Mouse (Mus musculus): ENCODE results near the gene Nudc.

The Nudc gene

DNA sequence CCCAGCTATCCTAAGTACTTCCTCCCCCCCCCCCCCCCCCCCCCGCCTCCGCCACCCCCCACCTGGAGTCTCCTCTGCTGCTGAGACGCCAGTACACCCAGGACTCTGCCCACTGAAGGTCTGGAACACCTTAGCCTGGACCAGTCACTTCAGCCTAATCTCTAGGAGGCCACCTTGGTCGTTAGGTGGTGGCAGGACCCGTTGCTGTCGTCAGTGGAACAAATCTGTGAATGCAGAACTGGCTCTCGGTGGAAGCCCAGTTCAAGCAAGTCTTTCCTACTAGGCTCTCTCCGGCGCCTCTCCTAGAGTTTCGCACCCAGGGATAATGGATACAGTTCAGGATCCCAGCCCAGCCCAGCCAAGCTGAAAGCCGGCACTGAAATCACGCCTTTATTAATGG lies 51.9 kb downstream of the Nudc start:
- no peak for DNase-seq (ENCODE audit: low spot score in 2 of 2)

DNA sequence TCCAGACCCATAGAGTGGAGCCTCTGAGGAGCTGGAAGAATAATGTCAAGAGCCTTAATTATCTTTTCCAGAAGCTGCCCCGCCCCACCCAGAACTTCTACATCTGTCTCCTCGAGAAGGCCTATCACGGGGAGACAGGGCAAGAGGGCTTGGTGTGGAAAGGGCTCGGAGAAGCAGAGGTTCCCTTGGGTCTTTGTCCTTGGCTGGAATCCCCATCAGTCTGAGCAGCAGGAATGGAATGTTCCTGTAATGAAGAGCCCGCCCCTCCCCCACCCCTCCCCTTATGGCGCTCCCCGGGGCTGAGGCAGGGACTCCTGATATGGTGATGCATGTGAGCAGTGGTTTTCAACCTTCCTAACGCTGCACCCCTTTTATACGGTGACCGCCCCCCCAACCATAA lies 54.0 kb downstream of the Nudc start:
- DNase-seq (ENCODE audit: low spot score in 2 of 2): no peak

DNA sequence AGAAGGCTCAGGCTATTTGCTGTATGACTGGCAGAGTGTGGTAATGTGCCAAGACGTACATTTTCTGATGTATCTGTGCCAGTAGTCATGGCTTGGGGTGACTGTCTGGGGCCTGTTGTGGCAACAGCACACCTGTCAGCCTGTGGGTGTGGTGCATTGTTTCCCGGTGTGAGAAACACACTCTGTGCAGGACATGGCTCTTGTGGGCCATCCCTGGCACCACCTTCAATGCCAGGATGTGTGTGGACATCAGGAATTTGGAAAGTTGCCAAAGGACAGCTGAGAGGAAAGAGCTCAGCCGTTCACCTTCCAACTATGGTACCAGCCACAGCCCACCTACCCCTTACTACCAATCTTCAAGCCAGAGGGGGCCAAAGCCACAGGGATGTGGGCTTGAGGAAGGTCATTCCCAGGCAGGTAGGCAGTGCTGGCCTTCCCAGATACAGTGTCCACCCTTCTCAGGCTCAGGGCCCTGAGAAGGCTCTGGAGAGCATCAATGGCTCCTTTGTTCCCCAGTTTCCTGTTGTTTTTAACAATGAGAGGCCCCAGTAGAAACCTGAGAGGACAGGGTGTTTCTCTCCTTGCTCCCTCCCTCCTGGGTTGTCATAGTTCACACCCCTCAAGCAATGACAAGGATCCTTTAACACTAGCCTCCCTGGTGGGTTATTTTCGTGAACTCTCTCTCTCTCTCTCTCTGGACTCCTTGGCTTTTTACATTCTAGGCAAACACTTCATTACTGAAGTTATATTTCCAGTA lies 56.1 kb downstream of the Nudc start:
- no peak for DNase-seq (ENCODE audit: low spot score in 2 of 2)

DNA sequence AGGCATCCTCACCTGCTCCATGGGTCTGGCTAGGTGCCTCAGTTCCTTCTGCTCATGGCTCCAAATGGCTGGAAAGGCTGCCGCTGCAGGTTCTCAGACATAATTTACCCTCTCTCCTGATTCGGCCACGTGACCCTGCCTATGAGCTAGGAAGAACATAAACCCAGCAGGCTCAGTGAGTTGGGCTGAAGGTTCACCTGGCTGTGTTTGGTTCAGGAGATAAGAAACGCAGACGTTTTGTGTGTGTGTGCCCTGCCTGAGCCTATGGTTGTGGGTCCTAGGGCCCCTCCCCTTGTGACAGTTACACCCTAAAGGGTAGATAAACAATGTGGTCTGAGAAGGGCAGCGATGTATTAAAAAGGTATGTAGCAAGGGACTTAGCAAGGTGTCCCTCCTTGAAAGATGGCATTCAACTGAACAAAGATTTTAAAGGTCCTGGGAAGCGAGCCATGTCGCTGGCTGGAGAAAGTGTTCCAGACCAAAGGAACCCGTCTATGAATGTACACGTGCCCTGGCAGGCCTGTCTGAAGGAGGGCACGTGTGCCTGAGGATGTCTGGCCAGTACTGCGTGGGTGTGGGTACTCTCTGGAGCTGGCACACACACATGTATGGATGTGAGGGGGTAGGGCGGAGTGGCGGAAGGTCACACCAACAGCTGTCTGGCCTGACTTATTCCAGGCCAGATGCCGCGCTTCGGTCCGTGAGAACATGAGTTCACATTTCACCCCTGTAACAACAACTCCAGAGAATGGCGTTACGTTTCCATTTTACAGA lies 57.0 kb downstream of the Nudc start:
- no peak for DNase-seq (ENCODE audit: low spot score in 2 of 2)

DNA sequence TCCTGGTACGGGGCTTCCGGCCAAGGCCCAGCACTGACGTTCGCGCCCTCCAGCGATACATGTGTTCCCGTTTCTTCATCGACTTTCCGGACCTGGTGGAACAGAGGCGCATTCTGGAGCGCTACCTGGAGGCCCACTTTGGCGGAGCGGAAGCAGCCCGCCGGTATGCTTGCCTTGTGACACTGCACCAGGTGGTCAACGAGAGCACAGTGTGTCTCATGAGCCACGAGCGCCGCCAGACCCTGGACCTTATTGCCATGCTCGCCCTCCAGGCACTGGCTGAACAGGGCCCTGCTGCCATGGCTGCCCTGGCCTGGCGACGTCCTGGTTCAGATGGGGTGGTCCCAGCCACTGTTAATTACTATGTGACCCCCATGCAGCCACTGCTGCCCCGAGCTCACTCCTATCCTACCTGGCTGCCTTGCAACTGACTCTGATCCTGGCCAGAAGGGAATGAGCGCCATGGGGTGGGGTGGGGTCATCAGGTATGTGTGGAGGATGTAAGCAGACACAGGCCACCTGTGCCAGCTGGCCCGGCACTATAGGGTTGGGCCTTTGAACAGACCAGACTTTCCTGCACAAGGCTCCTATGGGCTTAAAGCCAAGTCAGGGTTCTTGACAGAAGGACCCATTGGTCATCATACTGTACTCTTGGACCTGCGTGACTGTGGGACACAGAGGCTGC lies 59.0 kb downstream of the Nudc start:
- no peak for DNase-seq (ENCODE audit: low spot score in 2 of 2)

DNA sequence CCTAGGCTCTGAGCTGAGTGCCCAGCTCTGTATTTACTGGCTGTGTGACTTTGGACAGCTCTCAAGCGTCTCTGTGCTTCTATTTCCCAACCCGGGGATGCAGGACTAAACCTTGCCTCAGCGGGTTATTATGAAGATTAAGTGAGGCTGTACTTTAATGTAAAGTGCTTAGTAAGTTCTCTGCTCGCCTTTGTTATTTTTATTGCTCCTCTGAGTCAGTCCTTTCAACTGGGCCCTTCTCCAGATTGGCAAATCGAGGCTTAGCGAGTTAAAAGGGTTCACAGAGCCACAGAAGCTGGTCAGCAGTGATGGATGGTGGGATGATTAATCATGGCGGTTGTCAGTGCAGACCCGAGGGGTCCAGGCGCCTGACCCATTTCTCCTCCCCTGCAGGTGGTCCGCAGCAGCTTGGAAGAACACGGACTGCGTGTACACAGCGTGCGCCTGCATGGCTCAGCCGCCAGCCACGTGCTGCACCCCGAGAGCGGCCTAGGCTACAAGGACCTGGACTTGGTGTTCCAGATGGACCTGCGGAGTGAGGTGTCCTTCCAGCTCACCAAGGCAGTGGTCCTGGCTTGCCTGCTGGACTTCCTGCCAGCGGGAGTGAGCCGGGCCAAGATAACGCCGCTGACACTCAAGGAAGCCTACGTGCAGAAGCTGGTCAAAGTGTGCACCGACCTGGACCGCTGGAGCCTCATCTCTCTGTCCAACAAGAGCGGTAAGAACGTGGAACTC lies 59.9 kb downstream of the Nudc start:
- DNase-seq (ENCODE audit: low spot score in 2 of 2): no peak

DNA sequence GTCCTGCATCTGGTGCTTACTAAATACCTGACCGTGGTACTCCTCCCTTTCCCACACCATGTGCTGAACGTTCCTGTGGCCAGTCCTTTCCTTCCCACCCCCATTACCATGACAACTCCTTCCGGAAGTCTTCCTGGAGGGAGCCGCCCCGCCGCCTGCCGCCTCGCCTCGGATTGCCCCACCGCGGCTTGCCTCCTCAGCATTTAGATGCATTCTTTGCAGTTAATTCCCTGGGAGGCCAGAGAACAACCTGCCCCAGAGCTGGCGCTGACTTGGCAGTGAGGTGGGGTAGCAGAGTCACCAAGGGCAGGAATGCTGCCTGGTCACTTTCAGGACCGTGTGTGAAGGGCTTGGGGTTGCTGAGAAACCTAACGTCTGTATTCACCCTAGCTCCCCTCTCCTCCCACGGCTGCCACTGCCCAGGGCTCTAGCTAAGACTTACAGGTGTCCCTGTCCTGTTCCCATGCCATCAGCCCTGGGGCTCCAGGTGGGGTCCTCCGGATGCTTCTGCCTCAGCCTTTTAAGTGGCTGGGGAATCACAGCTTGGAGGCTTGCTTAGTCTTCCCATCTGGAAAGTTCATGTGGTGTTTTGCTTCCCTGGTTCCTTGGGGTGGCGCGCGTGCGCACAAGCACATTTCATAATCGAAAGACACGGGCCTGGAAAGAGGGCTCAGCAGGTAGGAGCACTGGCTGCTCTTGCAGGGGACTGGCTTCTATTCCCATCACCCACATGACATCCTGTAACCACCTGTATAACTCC lies 61.4 kb downstream of the Nudc start:
- no peak for DNase-seq (ENCODE audit: low spot score in 2 of 2)

Data from frontal cortex, postnatal 36 days (tissue).